Mouse (Mus musculus): Measurements from ENCODE around the gene Pkd1l3. TPM values are rescaled to one million over a fixed set of nuclear protein-coding genes. Genes with fewer than 3 reads are reported as not detected.
A peak's percentile ranks its signal among the peaks of the same experiment; 100 is the strongest.

The Pkd1l3 gene
- total and polyA plus RNA-seq, 3 experiments: 2.6 to 7.4 TPM; not detected in 1

GRCm38 (mm10) chr8:109698477-109698876, 84.2 kb downstream of the Pkd1l3 start:
- DNase-seq (ENCODE audit: low read depth, low spot score): peak; percentile 44
- Histone ChIP-seq H3K27me3 (ENCODE audit: control insufficient read depth in 1 of 2, insufficient read depth in 2 of 2, low read length in 2 of 2) (no peaks in the 10 kb centered on the region), H3K9ac (ENCODE audit: control insufficient read depth, low read depth, low read length, poor library complexity, severe bottlenecking) (no peak overlapping the region), H3K27ac (ENCODE audit: control insufficient read depth, low read depth, low read length) (no peak overlapping the region), H3K4me3 (ENCODE audit: control insufficient read depth in 1 of 2, insufficient read depth in 1 of 2, low read depth in 2 of 2, low read length in 2 of 2) (no peak overlapping the region), H3K4me1 (ENCODE audit: control insufficient read depth in 1 of 2, insufficient read depth in 2 of 2, low read length in 2 of 2) (peaks cover 3 to 5% of the 10 kb centered on the region in 2 experiments; a peak in 2 of 4 replicates), H3K9me3 (replicated peaks; ENCODE audit: insufficient read depth, low read length) (no peaks in the 10 kb centered on the region), H3K36me3 (ENCODE audit: control insufficient read depth in 1 of 2, insufficient read depth in 2 of 2, low read length in 2 of 2) (peaks cover 0 to 5% of the 10 kb centered on the region in 2 experiments; a peak in 2 of 4 replicates), H3K79me2 (ENCODE audit: control insufficient read depth, insufficient read depth, low read length, poor library complexity) (peaks cover under 1% of the 10 kb centered on the region; the same call in 1 of the 2 replicates)
- no peak for TF ChIP-seq MYC (IDR thresholded peaks at IDR 0.05; ENCODE audit: low read depth, low read length)
- no peak for TF ChIP-seq ETS1 (IDR thresholded peaks at IDR 0.05; ENCODE audit: low read depth, low read length)
- TF ChIP-seq CHD2 (IDR thresholded peaks at IDR 0.05; ENCODE audit: low read length): no peak
- no peak for TF ChIP-seq ELF1 (IDR thresholded peaks at IDR 0.05; ENCODE audit: low read depth, low read length)
- TF ChIP-seq USF2 (IDR thresholded peaks at IDR 0.05; ENCODE audit: borderline replicate concordance in 1 of 2, insufficient read depth in 1 of 2, low read depth in 1 of 2, low read length in 2 of 2): no peak
- no peak for TF ChIP-seq TBP (IDR thresholded peaks at IDR 0.05; ENCODE audit: low read depth, low read length)
- no peak for TF ChIP-seq POLR2AphosphoS2 (IDR thresholded peaks at IDR 0.05; ENCODE audit: low read length)
- TF ChIP-seq RAD21 (IDR thresholded peaks at IDR 0.05; ENCODE audit: low read depth, low read length): no peak
- TF ChIP-seq EP300 (IDR thresholded peaks at IDR 0.05; ENCODE audit: low read depth in 1 of 2, low read length in 2 of 2): peak; percentile 31 to 36; a peak in 3 of 4 replicates
- no peak for TF ChIP-seq GABPA (IDR thresholded peaks at IDR 0.05; ENCODE audit: low read depth, low read length)
- no peak for TF ChIP-seq UBTF (IDR thresholded peaks at IDR 0.05; ENCODE audit: borderline replicate concordance, insufficient read depth, low read depth, low read length)
- TF ChIP-seq ZMIZ1 (IDR thresholded peaks at IDR 0.05; ENCODE audit: low read depth, low read length): no peak
- no peak for TF ChIP-seq ZC3H11A (IDR thresholded peaks at IDR 0.05; ENCODE audit: low read depth, low read length)
- TF ChIP-seq NELFE (IDR thresholded peaks at IDR 0.05; ENCODE audit: low read depth, low read length): no peak
- no peak for TF ChIP-seq USF1 (IDR thresholded peaks at IDR 0.05; ENCODE audit: low read depth, low read length)
- TF ChIP-seq TAL1 (IDR thresholded peaks at IDR 0.05; ENCODE audit: low read length): no peak
- no peak for TF ChIP-seq MEF2A (IDR thresholded peaks at IDR 0.05; ENCODE audit: extremely low read depth, insufficient replicate concordance, low read depth, low read length, poor library complexity, severe bottlenecking)
- TF ChIP-seq GATA1 (IDR thresholded peaks at IDR 0.05; ENCODE audit: low read depth, low read length): peak; percentile 59
- TF ChIP-seq MXI1 (IDR thresholded peaks at IDR 0.05; ENCODE audit: low read depth, low read length): 0 out of 2 replicates have a peak, but pooled peaks have one; percentile 7
- TF ChIP-seq SMC3 (IDR thresholded peaks at IDR 0.05; ENCODE audit: low read depth, low read length): no peak
- no peak for TF ChIP-seq KAT2A (conservative IDR thresholded peaks at IDR 0.05; ENCODE audit: low read depth, low read length)
- no peak for TF ChIP-seq POLR2AphosphoS5 (IDR thresholded peaks at IDR 0.05; ENCODE audit: borderline replicate concordance, low read depth, low read length)
- no peak for TF ChIP-seq HCFC1 (IDR thresholded peaks at IDR 0.05; ENCODE audit: low read depth, low read length)
- TF ChIP-seq JUND (IDR thresholded peaks at IDR 0.05; ENCODE audit: low read depth, low read length): no peak
- TF ChIP-seq MAZ (IDR thresholded peaks at IDR 0.05; ENCODE audit: low read depth, low read length): no peak
- TF ChIP-seq TCF12 (IDR thresholded peaks at IDR 0.05; ENCODE audit: low read depth, low read length): 0 out of 2 replicates have a peak, but pooled peaks have one; percentile 21
- peak; percentile 12; the same call in 1 of the 2 replicates for TF ChIP-seq BHLHE40 (IDR thresholded peaks at IDR 0.05; ENCODE audit: borderline replicate concordance, low read depth, low read length)
- peak; percentile 38; the same call in 1 of the 2 replicates for TF ChIP-seq SIN3A (IDR thresholded peaks at IDR 0.05; ENCODE audit: low read length)
- no peak for TF ChIP-seq ZNF384 (IDR thresholded peaks at IDR 0.05; ENCODE audit: low read depth, low read length)
- TF ChIP-seq MAX (IDR thresholded peaks at IDR 0.05; ENCODE audit: low read length): no peak
- peak; percentile 87 for TF ChIP-seq RCOR1 (IDR thresholded peaks at IDR 0.05; ENCODE audit: low read depth, low read length)
